Mouse (Mus musculus) bone marrow, adult 2 months (tissue): Measurements from ENCODE around the gene Gxylt1.

Experiments
- CTCF ChIP-seq: fragments of 200-500 bp; IDR thresholded peaks from 2 replicates; pipeline ENCODE4 v1.5.1; 2011; ENCODE audit warnings: low read length, control low read depth; ENCODE audit not compliant: control insufficient read depth, insufficient read depth
- POLR2A ChIP-seq: fragments of 200-500 bp; IDR thresholded peaks from 2 replicates; pipeline ENCODE4 v1.6.1; 2011; ENCODE audit warnings: low read depth, mild to moderate bottlenecking, control low read depth, low read length, borderline replicate concordance; ENCODE audit not compliant: control insufficient read depth

DNA sequence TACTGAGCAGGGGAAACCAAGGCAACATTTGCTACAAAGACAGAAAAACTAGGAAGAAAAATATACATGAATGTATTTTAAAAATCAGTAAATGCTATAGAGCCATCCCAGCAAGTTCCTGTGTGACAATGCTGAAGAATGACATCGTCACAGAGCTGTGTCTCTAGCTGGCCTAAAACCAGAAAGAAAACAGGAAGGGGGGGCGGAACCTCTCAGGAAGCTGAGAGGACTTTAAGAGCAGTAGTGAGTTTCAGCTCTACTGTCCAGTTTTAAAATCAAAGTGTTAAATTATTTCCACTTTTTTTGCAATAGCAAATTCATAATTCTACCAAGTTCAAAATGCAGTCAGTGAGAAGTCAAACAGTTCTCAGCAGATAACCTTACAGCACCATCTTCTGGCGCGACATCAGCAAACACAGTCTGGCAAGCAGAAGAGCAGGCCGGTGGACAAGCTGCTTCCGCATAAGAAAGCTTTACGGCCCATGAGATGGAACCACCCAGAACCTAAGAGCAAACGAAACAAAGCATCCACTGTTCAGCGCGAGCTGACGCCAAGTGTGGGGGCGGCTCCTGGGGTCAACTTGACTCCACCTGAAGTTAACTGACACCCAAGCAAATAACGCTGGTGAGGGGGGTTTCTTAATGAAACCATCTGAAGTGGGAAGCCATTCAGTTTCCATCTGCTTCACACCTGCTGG is 23.3 kb downstream of the Gxylt1 start:
- TF ChIP-seq POLR2A (no peak), CTCF (no peak)
